Mouse (Mus musculus): ENCODE data around the gene Emx1. TPM values are rescaled to one million over a fixed set of nuclear protein-coding genes. Genes with fewer than 3 reads are reported as not detected.
"Not testable (repeated sequence)": the region's sequence is repeated elsewhere in the genome, so short reads cannot be mapped to it uniquely, and the experiment has no call there.

The Emx1 gene
- 0.56 and 0.88 TPM in 2 replicates for polyA plus RNA-seq (2014; fragmentation: Nextera tagmentation; extraction: Ambion mirVana)

- peak within 1 kb of the TSS; percentile 18; the same call in 1 of the 2 replicates for H3K9ac ChIP-seq (replicated peaks; ENCODE audit: low read length)
- peak; percentile 61 for DNase-seq (ENCODE audit: low spot score)
- H3K9me3 ChIP-seq (replicated peaks; ENCODE audit: control insufficient read depth, low read length) = no peaks in the 10 kb centered on the region
- no peaks in the 10 kb centered on the region for H3K36me3 ChIP-seq (replicated peaks; ENCODE audit: control insufficient read depth, insufficient read depth, low read depth, low read length)
- peak; percentile 61 for ATAC-seq (replicated peaks; ENCODE audit: insufficient number of reproducible peaks, low FRiP score, low TSS enrichment, low read depth)
- H3K4me1 ChIP-seq (ENCODE audit: control insufficient read depth, insufficient read depth, low read length) = peaks cover 10% of the 10 kb centered on the region; the same call in 1 of the 2 replicates
- WGBS = under 1% methylated on average over 66 of the region's 81 CpGs
- peak within 1 kb of the TSS; percentile 40 for H3K4me3 ChIP-seq (ENCODE audit: low read depth, low read length)
- peaks cover 67% of the 10 kb centered on the region for H3K27me3 ChIP-seq (ENCODE audit: control insufficient read depth, insufficient read depth, low read length)
- peak within 1 kb of the TSS; percentile 72 for H3K4me2 ChIP-seq (ENCODE audit: low read depth, low read length)
- no peak within 1 kb of the TSS for H3K27ac ChIP-seq (replicated peaks; ENCODE audit: low read depth, low read length)
Measured at GRCm38 (mm10) chr6:85187340-85188211, at the start of gene Emx1. Gene Emx1 (plus strand): TSS chr6:85187438.

GRCm38 (mm10) chr6:85139534-85139933 is 47.7 kb upstream of the Emx1 start:
- no peaks in the 10 kb centered on the region for H3K27me3 ChIP-seq (ENCODE audit: control insufficient read depth, insufficient read depth, low read length)
- no peaks in the 10 kb centered on the region for H3K36me3 ChIP-seq (replicated peaks; ENCODE audit: control insufficient read depth, insufficient read depth, low read depth, low read length)
- no peak overlapping the region for H3K4me2 ChIP-seq (ENCODE audit: low read depth, low read length)
- no peaks in the 10 kb centered on the region for H3K9me3 ChIP-seq (replicated peaks; ENCODE audit: control insufficient read depth, low read length)
- 87% methylated on average over 2 of the region's 2 CpGs for WGBS
- H3K4me1 ChIP-seq (ENCODE audit: control insufficient read depth, insufficient read depth, low read length) = no peaks in the 10 kb centered on the region
- no peak overlapping the region for H3K9ac ChIP-seq (replicated peaks; ENCODE audit: low read length)
- H3K27ac ChIP-seq (replicated peaks; ENCODE audit: low read depth, low read length) = no peak overlapping the region
- ATAC-seq (replicated peaks; ENCODE audit: insufficient number of reproducible peaks, low FRiP score, low TSS enrichment, low read depth) = no peak
- no peak for DNase-seq (ENCODE audit: low spot score)
- H3K4me3 ChIP-seq (ENCODE audit: low read depth, low read length) = no peak overlapping the region

GRCm38 (mm10) chr6:85141013-85141412 is 46.2 kb upstream of the Emx1 start:
- H3K9ac ChIP-seq (replicated peaks; ENCODE audit: low read length); H3K4me3 ChIP-seq (ENCODE audit: low read depth, low read length); H3K27ac ChIP-seq (replicated peaks; ENCODE audit: low read depth, low read length); H3K36me3 ChIP-seq (replicated peaks; ENCODE audit: control insufficient read depth, insufficient read depth, low read depth, low read length); H3K27me3 ChIP-seq (ENCODE audit: control insufficient read depth, insufficient read depth, low read length); H3K4me1 ChIP-seq (ENCODE audit: control insufficient read depth, insufficient read depth, low read length); H3K9me3 ChIP-seq (replicated peaks; ENCODE audit: control insufficient read depth, low read length); H3K4me2 ChIP-seq (ENCODE audit: low read depth, low read length); ATAC-seq (replicated peaks; ENCODE audit: insufficient number of reproducible peaks, low FRiP score, low TSS enrichment, low read depth): not testable (repeated sequence)
- WGBS = 6% methylated on average over 6 of the region's 7 CpGs
- peak; percentile 72 for DNase-seq (ENCODE audit: low spot score)

GRCm38 (mm10) chr6:85144466-85144865 is 42.8 kb upstream of the Emx1 start:
- no peak for ATAC-seq (replicated peaks; ENCODE audit: insufficient number of reproducible peaks, low FRiP score, low TSS enrichment, low read depth)
- DNase-seq (ENCODE audit: low spot score) = no peak
- no peak overlapping the region for H3K27ac ChIP-seq (replicated peaks; ENCODE audit: low read depth, low read length)
- no peaks in the 10 kb centered on the region for H3K9me3 ChIP-seq (replicated peaks; ENCODE audit: control insufficient read depth, low read length)
- no peaks in the 10 kb centered on the region for H3K36me3 ChIP-seq (replicated peaks; ENCODE audit: control insufficient read depth, insufficient read depth, low read depth, low read length)
- no peaks in the 10 kb centered on the region for H3K4me1 ChIP-seq (ENCODE audit: control insufficient read depth, insufficient read depth, low read length)
- H3K27me3 ChIP-seq (ENCODE audit: control insufficient read depth, insufficient read depth, low read length) = no peaks in the 10 kb centered on the region
- H3K9ac ChIP-seq (replicated peaks; ENCODE audit: low read length) = no peak overlapping the region
- H3K4me3 ChIP-seq (ENCODE audit: low read depth, low read length) = no peak overlapping the region
- H3K4me2 ChIP-seq (ENCODE audit: low read depth, low read length) = no peak overlapping the region
- WGBS = 72% methylated on average over 3 of the region's 3 CpGs

- no peak overlapping the region for H3K27ac ChIP-seq (replicated peaks; ENCODE audit: low read depth, low read length)
- no peaks in the 10 kb centered on the region for H3K27me3 ChIP-seq (ENCODE audit: control insufficient read depth, insufficient read depth, low read length)
- DNase-seq (ENCODE audit: low spot score) (no peak), ATAC-seq (replicated peaks; ENCODE audit: insufficient number of reproducible peaks, low FRiP score, low TSS enrichment, low read depth) (no peak)
- H3K4me2 ChIP-seq (ENCODE audit: low read depth, low read length) = no peak overlapping the region
- no peaks in the 10 kb centered on the region for H3K4me1 ChIP-seq (ENCODE audit: control insufficient read depth, insufficient read depth, low read length)
- no peak overlapping the region for H3K9ac ChIP-seq (replicated peaks; ENCODE audit: low read length)
- H3K36me3 ChIP-seq (replicated peaks; ENCODE audit: control insufficient read depth, insufficient read depth, low read depth, low read length) = no peaks in the 10 kb centered on the region
- no peak overlapping the region for H3K4me3 ChIP-seq (ENCODE audit: low read depth, low read length)
- no peaks in the 10 kb centered on the region for H3K9me3 ChIP-seq (replicated peaks; ENCODE audit: control insufficient read depth, low read length)
- WGBS = 52% methylated on average over 3 of the region's 3 CpGs
Measured at GRCm38 (mm10) chr6:85147636-85148035, 39.6 kb upstream of the Emx1 start.

GRCm38 (mm10) chr6:85150386-85150785 is 36.9 kb upstream of the Emx1 start:
- H3K9me3 ChIP-seq (replicated peaks; ENCODE audit: control insufficient read depth, low read length) = no peaks in the 10 kb centered on the region
- no peak overlapping the region for H3K9ac ChIP-seq (replicated peaks; ENCODE audit: low read length)
- H3K4me1 ChIP-seq (ENCODE audit: control insufficient read depth, insufficient read depth, low read length) = no peaks in the 10 kb centered on the region
- ATAC-seq (replicated peaks; ENCODE audit: insufficient number of reproducible peaks, low FRiP score, low TSS enrichment, low read depth) (no peak), DNase-seq (ENCODE audit: low spot score) (no peak)
- H3K27me3 ChIP-seq (ENCODE audit: control insufficient read depth, insufficient read depth, low read length) = no peaks in the 10 kb centered on the region
- no peak overlapping the region for H3K27ac ChIP-seq (replicated peaks; ENCODE audit: low read depth, low read length)
- H3K36me3 ChIP-seq (replicated peaks; ENCODE audit: control insufficient read depth, insufficient read depth, low read depth, low read length) = no peaks in the 10 kb centered on the region
- H3K4me3 ChIP-seq (ENCODE audit: low read depth, low read length) = no peak overlapping the region
- H3K4me2 ChIP-seq (ENCODE audit: low read depth, low read length) = no peak overlapping the region
- 83% methylated on average over 3 of the region's 3 CpGs for WGBS

GRCm38 (mm10) chr6:85153970-85154540 is 33.2 kb upstream of the Emx1 start:
- H3K9me3 ChIP-seq (replicated peaks; ENCODE audit: control insufficient read depth, low read length) = no peaks in the 10 kb centered on the region
- ATAC-seq (replicated peaks; ENCODE audit: insufficient number of reproducible peaks, low FRiP score, low TSS enrichment, low read depth) (no peak; the same call in 1 of the 2 replicates), DNase-seq (ENCODE audit: low spot score) (peak; percentile 92)
- 11% methylated on average over 9 of the region's 9 CpGs for WGBS
- H3K9ac ChIP-seq (replicated peaks; ENCODE audit: low read length) = no peak overlapping the region
- no peaks in the 10 kb centered on the region for H3K4me1 ChIP-seq (ENCODE audit: control insufficient read depth, insufficient read depth, low read length)
- H3K27me3 ChIP-seq (ENCODE audit: control insufficient read depth, insufficient read depth, low read length) = no peaks in the 10 kb centered on the region
- H3K36me3 ChIP-seq (replicated peaks; ENCODE audit: control insufficient read depth, insufficient read depth, low read depth, low read length) = no peaks in the 10 kb centered on the region
- H3K4me3 ChIP-seq (ENCODE audit: low read depth, low read length) = no peak overlapping the region
- H3K4me2 ChIP-seq (ENCODE audit: low read depth, low read length) = no peak overlapping the region
- H3K27ac ChIP-seq (replicated peaks; ENCODE audit: low read depth, low read length) = no peak overlapping the region

All from embryonic facial prominence, embryonic 11.5 days (tissue).